Mouse (Mus musculus) embryonic facial prominence, embryonic 13.5 days (tissue): ENCODE measurements at regions not wholly inside any gene's neighbourhood (a gene's known extent, or its start where the extent isn't known, plus 50 kb on each side); places are given as distances from the start of the nearest gene placed in this dataset.
"Not testable (repeated sequence)": the region's sequence is repeated elsewhere in the genome, so short reads cannot be mapped to it uniquely, and the experiment has no call there.

ENCODE experiments used
- ATAC-seq: fragments of 200-750 bp; cut with Nextera tagmentation; 2 replicates; pipeline ENCODE4 v1.8.0; 2017; ENCODE audit warnings: low read depth; ENCODE audit not compliant: insufficient number of reproducible peaks, insufficient read depth, low FRiP score, low TSS enrichment
- H3K27ac ChIP-seq: fragments of 300-500 bp; sonication (generic); 2 replicates; pipeline ENCODE4 v1.5.1; 2015; ENCODE audit warnings: moderate library complexity, mild to moderate bottlenecking, inconsistent platforms
- H3K27me3 ChIP-seq: fragments of 300-500 bp; sonication (generic); 2 replicates; pipeline ENCODE4 v1.6.1; 2015; ENCODE audit warnings: mild to moderate bottlenecking, inconsistent platforms
- H3K36me3 ChIP-seq: fragments of 300-500 bp; sonication (generic); 2 replicates; pipeline ENCODE4 v1.6.1; 2015; ENCODE audit warnings: mild to moderate bottlenecking, inconsistent platforms
- H3K4me1 ChIP-seq: fragments of 300-500 bp; sonication (generic); 2 replicates; pipeline ENCODE4 v1.6.1; 2015; ENCODE audit warnings: inconsistent platforms
- H3K4me2 ChIP-seq: fragments of 300-500 bp; sonication (generic); 2 replicates; pipeline ENCODE4 v1.6.1; 2015; ENCODE audit warnings: moderate library complexity, mild to moderate bottlenecking, inconsistent platforms
- H3K4me3 ChIP-seq: fragments of 300-500 bp; sonication (generic); 2 replicates; pipeline ENCODE4 v1.5.1; 2015; ENCODE audit warnings: mild to moderate bottlenecking, inconsistent platforms
- H3K9ac ChIP-seq: fragments of 300-500 bp; sonication (generic); 2 replicates; pipeline ENCODE4 v1.6.1; 2015; ENCODE audit warnings: mild to moderate bottlenecking, inconsistent platforms
- H3K9me3 ChIP-seq: fragments of 300-500 bp; sonication (generic); 2 replicates; pipeline ENCODE4 v1.6.1; 2016; ENCODE audit warnings: inconsistent platforms
- WGBS: fragments of 180-500 bp; shearing (Covaris S2); methylation state at CpG from one replicate; pipeline ENCODE4 v1.1.7; 2015; ENCODE audit warnings: mixed read lengths; 5-methylcytosine and 5-hydroxymethylcytosine counted together

DNA sequence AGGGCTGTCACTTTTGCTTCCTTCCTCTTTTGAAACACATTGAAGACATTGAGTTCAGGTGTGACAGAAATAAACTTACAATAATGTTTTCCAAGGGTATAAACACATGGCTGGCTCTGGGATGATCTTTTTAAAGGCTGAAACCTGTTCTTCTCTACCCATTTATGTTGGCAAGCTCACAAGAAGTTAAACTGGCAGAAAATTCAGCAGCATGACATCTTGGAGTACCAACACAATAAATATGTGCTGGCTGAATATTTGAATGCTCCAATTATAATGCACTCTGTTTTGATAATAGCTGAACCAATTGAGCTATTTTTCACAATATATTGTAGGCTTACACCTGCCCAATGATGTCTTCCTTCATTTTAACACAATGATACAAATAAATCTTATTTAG, 168.1 kb upstream of the Fbxl7 start:
- Histone ChIP-seq H3K36me3 (no peaks in the 10 kb centered on the region), H3K9me3 (no peaks in the 10 kb centered on the region), H3K27me3 (no peaks in the 10 kb centered on the region), H3K4me2 (no peak overlapping the region), H3K27ac (no peak overlapping the region), H3K4me3 (no peak overlapping the region), H3K9ac (no peak overlapping the region), H3K4me1 (no peaks in the 10 kb centered on the region)
- no peak for ATAC-seq

- Histone ChIP-seq H3K9ac (no peak overlapping the region), H3K27me3 (no peaks in the 10 kb centered on the region), H3K9me3 (no peaks in the 10 kb centered on the region), H3K36me3 (no peaks in the 10 kb centered on the region), H3K27ac (no peak overlapping the region), H3K4me2 (no peak overlapping the region), H3K4me1 (no peaks in the 10 kb centered on the region), H3K4me3 (no peak overlapping the region)
- 78% methylated on average over 4 of the region's 4 CpGs for WGBS
- ATAC-seq = no peak
These were observed 168.6 kb upstream of the Fbxl7 start for GRCm38 (mm10) chr15:27063971-27064370.

DNA sequence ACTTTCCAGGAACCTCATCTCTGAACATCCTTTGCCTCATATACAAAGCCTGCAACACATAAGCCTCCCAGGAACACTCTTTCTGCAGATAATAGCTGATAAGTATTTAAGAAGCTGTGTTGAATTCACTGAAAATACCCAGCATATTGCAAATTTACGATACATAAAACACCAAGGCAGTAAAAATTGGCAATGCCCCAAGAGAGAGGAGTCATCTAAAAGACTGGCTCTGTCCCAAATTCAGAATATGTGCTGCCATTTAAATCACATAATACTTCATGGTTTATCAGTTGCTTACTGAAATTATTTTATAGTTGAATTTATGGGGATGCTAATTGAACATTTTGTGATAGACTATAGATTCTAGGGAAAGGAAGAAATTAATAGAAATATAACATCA, 172.3 kb upstream of the Fbxl7 start:
- Histone ChIP-seq H3K4me2 (no peak overlapping the region), H3K9ac (no peak overlapping the region), H3K4me3 (no peak overlapping the region), H3K27ac (no peak overlapping the region), H3K4me1 (no peaks in the 10 kb centered on the region), H3K36me3 (no peaks in the 10 kb centered on the region), H3K9me3 (no peaks in the 10 kb centered on the region), H3K27me3 (no peaks in the 10 kb centered on the region)
- WGBS = 61% methylated on average over 1 of the region's 1 CpGs
- no peak for ATAC-seq

GRCm38 (mm10) chr15:27077926-27078325, 182.5 kb upstream of the Fbxl7 start:
- no peaks in the 10 kb centered on the region for H3K27me3 ChIP-seq
- H3K4me1 ChIP-seq = peaks cover 9% of the 10 kb centered on the region
- no peak overlapping the region for H3K9ac ChIP-seq
- no peak overlapping the region for H3K27ac ChIP-seq
- no peak overlapping the region for H3K4me2 ChIP-seq
- 87% methylated on average over 4 of the region's 4 CpGs for WGBS
- no peaks in the 10 kb centered on the region for H3K36me3 ChIP-seq
- no peak for ATAC-seq
- no peaks in the 10 kb centered on the region for H3K9me3 ChIP-seq
- H3K4me3 ChIP-seq = no peak overlapping the region

DNA sequence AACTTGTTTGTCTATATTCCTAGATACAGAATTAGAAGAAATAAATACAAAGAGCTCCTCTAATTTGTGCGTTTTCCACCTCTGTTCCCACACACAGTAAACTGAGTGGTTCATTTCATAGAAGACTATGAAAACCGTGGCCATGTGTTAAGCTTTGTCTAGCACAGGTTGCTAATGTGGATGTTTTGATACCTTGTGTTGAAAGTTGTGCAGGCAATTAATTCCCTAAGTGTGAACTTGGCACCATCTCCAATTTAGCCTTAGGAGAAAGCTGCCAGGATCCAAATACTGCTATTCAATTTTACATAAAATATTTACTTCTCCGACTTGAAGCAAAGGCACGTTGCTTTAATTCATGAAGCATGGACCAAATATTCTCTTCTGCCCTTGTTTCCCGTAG, 187.4 kb upstream of the Fbxl7 start:
- H3K4me2 ChIP-seq = no peak overlapping the region
- no peak overlapping the region for H3K4me3 ChIP-seq
- H3K27ac ChIP-seq = no peak overlapping the region
- no peak for ATAC-seq
- H3K36me3 ChIP-seq = no peaks in the 10 kb centered on the region
- H3K4me1 ChIP-seq = no peaks in the 10 kb centered on the region
- no peaks in the 10 kb centered on the region for H3K9me3 ChIP-seq
- no peak overlapping the region for H3K9ac ChIP-seq
- H3K27me3 ChIP-seq = no peaks in the 10 kb centered on the region
- WGBS = 67% methylated on average over 5 of the region's 5 CpGs

DNA sequence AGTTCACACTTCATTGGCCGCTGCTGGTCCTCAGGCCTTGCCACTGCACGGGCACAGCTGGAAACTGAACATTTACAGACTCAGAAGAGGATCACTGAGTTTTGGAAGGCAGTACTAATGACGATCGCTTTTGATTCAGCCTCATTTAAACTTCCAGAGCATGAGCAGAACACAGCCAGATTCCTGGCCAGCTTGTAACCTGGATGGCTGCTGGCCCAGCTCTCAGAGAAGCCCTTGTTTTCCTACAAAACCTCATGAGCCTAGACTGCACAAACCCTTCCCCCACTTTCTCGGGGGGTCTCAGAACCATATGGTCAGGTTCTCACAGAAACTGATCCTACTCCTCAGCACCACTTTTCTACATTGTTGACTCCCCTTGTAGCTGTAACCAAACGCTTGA, 188.2 kb upstream of the Fbxl7 start:
- no peak overlapping the region for H3K9ac ChIP-seq
- no peaks in the 10 kb centered on the region for H3K9me3 ChIP-seq
- H3K27ac ChIP-seq = no peak overlapping the region
- no peaks in the 10 kb centered on the region for H3K36me3 ChIP-seq
- H3K4me2 ChIP-seq = no peak overlapping the region
- H3K4me3 ChIP-seq = no peak overlapping the region
- H3K27me3 ChIP-seq = no peaks in the 10 kb centered on the region
- ATAC-seq = no peak
- 73% methylated on average over 6 of the region's 6 CpGs for WGBS
- peaks cover 8% of the 10 kb centered on the region for H3K4me1 ChIP-seq

DNA sequence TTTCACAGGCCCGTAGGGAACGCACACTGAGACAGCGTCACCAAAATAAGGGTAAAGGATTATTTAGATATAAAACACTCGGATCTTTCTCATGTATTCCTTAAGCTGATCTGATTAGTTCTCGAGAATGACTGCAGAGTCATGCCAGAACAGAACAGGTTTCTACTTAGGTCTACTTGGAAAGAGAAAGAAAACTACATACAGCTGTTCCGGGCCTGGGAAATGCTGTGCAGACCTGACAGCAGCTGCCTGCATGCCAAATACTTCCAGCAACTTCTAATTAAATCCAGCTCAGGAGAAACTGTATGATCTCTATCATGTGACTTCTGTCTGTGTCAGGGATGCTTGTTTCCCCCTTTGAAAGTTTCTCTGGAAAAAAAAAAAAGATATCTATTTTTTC, 193.8 kb upstream of the Fbxl7 start:
- no peak overlapping the region for H3K9ac ChIP-seq
- no peak for ATAC-seq
- no peaks in the 10 kb centered on the region for H3K27me3 ChIP-seq
- no peaks in the 10 kb centered on the region for H3K9me3 ChIP-seq
- no peak overlapping the region for H3K4me3 ChIP-seq
- no peaks in the 10 kb centered on the region for H3K36me3 ChIP-seq
- 19% methylated on average over 6 of the region's 6 CpGs for whole genome bisulfite sequencing
- H3K4me2 ChIP-seq = 0 out of 2 replicates have a peak overlapping the region, but pooled peaks have one; percentile 7
- H3K4me1 ChIP-seq = peaks cover 24% of the 10 kb centered on the region
- H3K27ac ChIP-seq = peak overlapping the region; percentile 16; the same call in 1 of the 2 replicates

DNA sequence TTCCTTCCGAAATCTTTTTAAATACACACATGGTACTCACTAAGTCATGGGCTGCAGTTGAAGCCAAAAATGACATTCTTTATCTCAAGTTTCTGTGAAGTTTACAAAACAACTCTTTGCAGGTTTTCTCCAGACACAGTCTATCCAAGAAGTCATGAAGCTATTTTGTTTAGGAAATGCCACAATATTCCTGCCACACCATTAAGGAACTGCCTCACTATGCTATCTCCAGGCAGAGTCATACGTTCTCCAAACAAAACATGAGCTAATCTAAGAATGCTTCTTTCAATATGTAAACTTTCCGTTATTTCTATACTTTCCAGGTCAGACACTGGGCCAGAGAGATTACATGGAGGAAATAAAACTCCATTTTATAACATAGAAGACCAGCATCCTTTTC, 198.7 kb upstream of the Fbxl7 start:
- Histone ChIP-seq H3K27ac (no peak overlapping the region), H3K27me3 (no peaks in the 10 kb centered on the region), H3K9ac (no peak overlapping the region), H3K9me3 (no peaks in the 10 kb centered on the region), H3K4me3 (no peak overlapping the region), H3K4me2 (no peak overlapping the region), H3K36me3 (no peaks in the 10 kb centered on the region), H3K4me1 (peaks cover 19% of the 10 kb centered on the region)
- no peak for ATAC-seq
- WGBS = 62% methylated on average over 3 of the region's 3 CpGs

- 71% methylated on average over 9 of the region's 9 CpGs for WGBS
- Histone ChIP-seq H3K9ac (no peak overlapping the region), H3K27ac (no peak overlapping the region), H3K9me3 (no peaks in the 10 kb centered on the region), H3K4me1 (peaks cover 8% of the 10 kb centered on the region; the same call in 1 of the 2 replicates), H3K36me3 (no peaks in the 10 kb centered on the region), H3K27me3 (no peaks in the 10 kb centered on the region), H3K4me2 (no peak overlapping the region), H3K4me3 (no peak overlapping the region)
- ATAC-seq = no peak
These were observed 199.9 kb upstream of the Fbxl7 start for GRCm38 (mm10) chr15:27095231-27095630.

GRCm38 (mm10) chr15:27101610-27102009, 206.2 kb upstream of the Fbxl7 start:
- H3K4me3 ChIP-seq, H3K36me3 ChIP-seq, H3K4me1 ChIP-seq, H3K9ac ChIP-seq, H3K27me3 ChIP-seq, H3K27ac ChIP-seq, H3K9me3 ChIP-seq, ATAC-seq, H3K4me2 ChIP-seq: not testable (repeated sequence)
- WGBS = 75% methylated on average over 2 of the region's 2 CpGs

DNA sequence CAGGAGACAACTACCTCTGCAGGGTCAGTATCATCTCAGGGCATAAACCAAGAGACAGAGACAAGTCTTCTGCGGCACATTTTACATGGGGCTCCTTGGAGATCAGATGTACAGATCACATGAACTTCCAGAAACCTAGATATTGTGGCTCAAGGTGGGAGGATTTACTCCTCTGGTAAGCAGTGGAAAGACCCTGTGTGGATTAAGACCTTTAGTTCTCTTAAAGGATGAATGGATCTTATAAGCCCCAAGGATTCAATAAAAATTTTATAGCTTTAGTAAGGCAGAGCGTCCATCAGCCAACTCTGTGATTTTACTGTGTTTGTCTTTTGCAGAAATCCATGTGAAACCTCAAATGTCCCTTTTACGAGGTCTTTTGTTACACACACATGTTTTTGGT, 213.8 kb upstream of the Fbxl7 start:
- ATAC-seq = no peak
- no peaks in the 10 kb centered on the region for H3K36me3 ChIP-seq
- 0 out of 2 replicates have a peak, but pooled peaks cover 5% of the 10 kb centered on the region for H3K4me1 ChIP-seq
- no peak overlapping the region for H3K9ac ChIP-seq
- H3K27ac ChIP-seq = no peak overlapping the region
- H3K9me3 ChIP-seq = no peaks in the 10 kb centered on the region
- no peak overlapping the region for H3K4me3 ChIP-seq
- H3K27me3 ChIP-seq = no peaks in the 10 kb centered on the region
- no peak overlapping the region for H3K4me2 ChIP-seq
- WGBS = 42% methylated on average over 3 of the region's 3 CpGs

DNA sequence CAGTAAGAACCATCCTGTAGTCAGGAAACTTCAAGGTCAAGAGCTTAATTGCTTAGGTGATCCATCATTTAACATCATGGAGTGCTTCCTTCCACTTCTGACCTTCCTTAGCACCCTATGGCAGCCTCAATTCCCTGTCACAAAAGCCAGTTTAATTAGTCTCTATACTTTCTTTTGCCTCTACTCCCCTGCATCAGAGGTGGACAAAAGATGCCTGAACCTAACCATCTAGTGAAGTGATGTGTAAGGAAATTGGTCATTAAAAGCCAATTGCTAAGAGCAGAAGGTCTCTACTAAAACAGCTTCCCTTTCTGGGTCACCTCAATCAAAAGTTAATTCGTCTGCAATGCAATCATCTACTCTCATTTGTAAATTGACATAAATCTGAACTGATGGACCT, 234.3 kb upstream of the Fbxl7 start:
- 29% methylated on average over 1 of the region's 1 CpGs for WGBS
- H3K4me2 ChIP-seq = no peak overlapping the region
- ATAC-seq = no peak
- no peaks in the 10 kb centered on the region for H3K27me3 ChIP-seq
- no peak overlapping the region for H3K4me3 ChIP-seq
- H3K36me3 ChIP-seq = no peaks in the 10 kb centered on the region
- no peaks in the 10 kb centered on the region for H3K9me3 ChIP-seq
- no peak overlapping the region for H3K27ac ChIP-seq
- no peak overlapping the region for H3K9ac ChIP-seq
- H3K4me1 ChIP-seq = no peaks in the 10 kb centered on the region

DNA sequence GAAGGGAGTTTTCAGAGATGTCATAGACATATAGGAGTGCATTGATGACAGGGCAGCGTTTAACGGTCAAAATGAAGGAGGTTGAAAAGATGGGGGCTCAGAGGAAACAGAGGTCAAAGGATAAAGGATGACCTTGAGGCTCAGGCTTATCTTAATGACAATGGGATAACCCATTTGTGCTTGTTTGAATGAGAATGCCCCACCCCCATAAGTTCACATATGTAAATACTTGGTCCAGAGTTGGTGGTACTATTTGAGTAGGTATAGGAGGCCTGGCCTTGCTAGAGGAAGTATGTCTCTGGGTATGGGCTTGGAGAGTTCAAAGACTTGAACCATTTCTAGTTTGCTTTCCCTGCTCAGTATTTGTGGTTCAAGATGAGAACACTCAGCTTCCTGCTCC, 237.4 kb upstream of the Fbxl7 start:
- Histone ChIP-seq H3K4me3 (no peak overlapping the region), H3K27me3 (no peaks in the 10 kb centered on the region), H3K9ac (no peak overlapping the region), H3K36me3 (no peaks in the 10 kb centered on the region), H3K27ac (no peak overlapping the region), H3K4me1 (no peaks in the 10 kb centered on the region), H3K4me2 (no peak overlapping the region), H3K9me3 (no peaks in the 10 kb centered on the region)
- ATAC-seq = no peak
- 80% methylated on average over 2 of the region's 2 CpGs for WGBS
